Mouse (Mus musculus): Measurements from ENCODE around the gene 4933415F23Rik. TPM values are rescaled to one million over a fixed set of nuclear protein-coding genes. Genes with fewer than 3 reads are reported as not detected.

4933415F23Rik gene
- not detected for total RNA-seq (2023)

GRCm38 (mm10) chr1:23102021-23102420 is at the start of gene 4933415F23Rik:
Gene 4933415F23Rik (minus strand): TSS chr1:23102253.

Data from CD8-positive naive resting alpha-beta T cell, adult 57 days (primary cell).